Mouse (Mus musculus): ENCODE measurements around the gene Vwce. TPM values are rescaled to one million over a fixed set of nuclear protein-coding genes. Genes with fewer than 3 reads are reported as not detected.
A peak's percentile ranks its signal among the peaks of the same experiment; 100 is the strongest.

The Vwce gene
- polyA plus RNA-seq, 1 experiment from 2014 or later = 1.1 TPM

GRCm38 (mm10) chr19:10677915-10678771 lies 44.1 kb downstream of the Vwce start, which contains the start of gene Pga5:
TSS of gene Pga5 (minus strand) at chr19:10678071.
- Histone ChIP-seq H3K27me3 (ENCODE audit: control insufficient read depth, insufficient read depth, low read length) (no peaks in the 10 kb centered on the region), H3K27ac (ENCODE audit: low read length) (no peak within 1 kb of the TSS), H3K4me1 (ENCODE audit: control insufficient read depth, insufficient read depth, low read length) (no peaks in the 10 kb centered on the region), H3K4me3 (ENCODE audit: low read depth, low read length) (no peak within 1 kb of the TSS), H3K36me3 (ENCODE audit: control insufficient read depth, insufficient read depth, low read length) (no peaks in the 10 kb centered on the region), H3K9me3 (ENCODE audit: control insufficient read depth, low read depth, low read length) (no peaks in the 10 kb centered on the region), H3K9ac (replicated peaks; ENCODE audit: low read depth, low read length) (no peak within 1 kb of the TSS), H3K4me2 (replicated peaks; ENCODE audit: low read depth, low read length) (no peak within 1 kb of the TSS)
- WGBS = 40% methylated on average over 6 of the region's 6 CpGs
- ATAC-seq (ENCODE audit: insufficient number of reproducible peaks, insufficient read depth, low FRiP score, low read depth) = peak; percentile 37; the same call in 1 of the 2 replicates

GRCm38 (mm10) chr19:10678772-10679067 lies 44.7 kb downstream of the Vwce start:
- H3K4me2 ChIP-seq (replicated peaks; ENCODE audit: low read depth, low read length) = no peak overlapping the region
- WGBS = 71% methylated on average over 1 of the region's 1 CpGs
- H3K4me1 ChIP-seq (ENCODE audit: control insufficient read depth, insufficient read depth, low read length) = no peaks in the 10 kb centered on the region
- no peak overlapping the region for H3K4me3 ChIP-seq (ENCODE audit: low read depth, low read length)
- ATAC-seq (ENCODE audit: insufficient number of reproducible peaks, insufficient read depth, low FRiP score, low read depth) = no peak
- H3K27me3 ChIP-seq (ENCODE audit: control insufficient read depth, insufficient read depth, low read length) = no peaks in the 10 kb centered on the region
- H3K27ac ChIP-seq (ENCODE audit: low read length) = no peak overlapping the region
- no peaks in the 10 kb centered on the region for H3K36me3 ChIP-seq (ENCODE audit: control insufficient read depth, insufficient read depth, low read length)
- H3K9me3 ChIP-seq (ENCODE audit: control insufficient read depth, low read depth, low read length) = no peaks in the 10 kb centered on the region
- no peak overlapping the region for H3K9ac ChIP-seq (replicated peaks; ENCODE audit: low read depth, low read length)

- no peak overlapping the region for H3K4me3 ChIP-seq (ENCODE audit: low read depth, low read length)
- H3K4me2 ChIP-seq (replicated peaks; ENCODE audit: low read depth, low read length) = no peak overlapping the region
- H3K9me3 ChIP-seq (ENCODE audit: control insufficient read depth, low read depth, low read length) = no peaks in the 10 kb centered on the region
- no peak overlapping the region for H3K27ac ChIP-seq (ENCODE audit: low read length)
- no peaks in the 10 kb centered on the region for H3K4me1 ChIP-seq (ENCODE audit: control insufficient read depth, insufficient read depth, low read length)
- no peaks in the 10 kb centered on the region for H3K27me3 ChIP-seq (ENCODE audit: control insufficient read depth, insufficient read depth, low read length)
- H3K9ac ChIP-seq (replicated peaks; ENCODE audit: low read depth, low read length) = no peak overlapping the region
- WGBS = 58% methylated on average over 4 of the region's 4 CpGs
- ATAC-seq (ENCODE audit: insufficient number of reproducible peaks, insufficient read depth, low FRiP score, low read depth) = no peak
- H3K36me3 ChIP-seq (ENCODE audit: control insufficient read depth, insufficient read depth, low read length) = no peaks in the 10 kb centered on the region
These were observed 47.6 kb downstream of the Vwce start for GRCm38 (mm10) chr19:10681571-10681970.

GRCm38 (mm10) chr19:10685081-10685480 lies 51.1 kb downstream of the Vwce start:
- Histone ChIP-seq H3K4me2 (replicated peaks; ENCODE audit: low read depth, low read length) (no peak overlapping the region), H3K27me3 (ENCODE audit: control insufficient read depth, insufficient read depth, low read length) (no peaks in the 10 kb centered on the region), H3K27ac (ENCODE audit: low read length) (no peak overlapping the region), H3K9ac (replicated peaks; ENCODE audit: low read depth, low read length) (no peak overlapping the region), H3K4me1 (ENCODE audit: control insufficient read depth, insufficient read depth, low read length) (peaks cover 11% of the 10 kb centered on the region), H3K9me3 (ENCODE audit: control insufficient read depth, low read depth, low read length) (no peaks in the 10 kb centered on the region), H3K36me3 (ENCODE audit: control insufficient read depth, insufficient read depth, low read length) (no peaks in the 10 kb centered on the region), H3K4me3 (ENCODE audit: low read depth, low read length) (no peak overlapping the region)
- ATAC-seq (ENCODE audit: insufficient number of reproducible peaks, insufficient read depth, low FRiP score, low read depth) = no peak
- 85% methylated on average over 9 of the region's 9 CpGs for WGBS

GRCm38 (mm10) chr19:10685727-10686126 lies 51.7 kb downstream of the Vwce start:
- 63% methylated on average over 2 of the region's 2 CpGs for WGBS
- H3K9me3 ChIP-seq (ENCODE audit: control insufficient read depth, low read depth, low read length) = no peaks in the 10 kb centered on the region
- H3K4me3 ChIP-seq (ENCODE audit: low read depth, low read length) = no peak overlapping the region
- H3K36me3 ChIP-seq (ENCODE audit: control insufficient read depth, insufficient read depth, low read length) = no peaks in the 10 kb centered on the region
- peaks cover 14% of the 10 kb centered on the region for H3K4me1 ChIP-seq (ENCODE audit: control insufficient read depth, insufficient read depth, low read length)
- no peak overlapping the region for H3K27ac ChIP-seq (ENCODE audit: low read length)
- no peak overlapping the region for H3K9ac ChIP-seq (replicated peaks; ENCODE audit: low read depth, low read length)
- no peaks in the 10 kb centered on the region for H3K27me3 ChIP-seq (ENCODE audit: control insufficient read depth, insufficient read depth, low read length)
- peak; percentile 67 for ATAC-seq (ENCODE audit: insufficient number of reproducible peaks, insufficient read depth, low FRiP score, low read depth)
- no peak overlapping the region for H3K4me2 ChIP-seq (replicated peaks; ENCODE audit: low read depth, low read length)

- Histone ChIP-seq H3K9ac (replicated peaks; ENCODE audit: low read depth, low read length) (peak within 1 kb of the TSS; percentile 77), H3K27ac (ENCODE audit: low read length) (peak within 1 kb of the TSS; percentile 97), H3K4me2 (replicated peaks; ENCODE audit: low read depth, low read length) (peak within 1 kb of the TSS; percentile 78), H3K4me3 (ENCODE audit: low read depth, low read length) (peak within 1 kb of the TSS; percentile 76), H3K36me3 (ENCODE audit: control insufficient read depth, insufficient read depth, low read length) (no peaks in the 10 kb centered on the region), H3K4me1 (ENCODE audit: control insufficient read depth, insufficient read depth, low read length) (peaks cover 16% of the 10 kb centered on the region), H3K9me3 (ENCODE audit: control insufficient read depth, low read depth, low read length) (no peaks in the 10 kb centered on the region), H3K27me3 (ENCODE audit: control insufficient read depth, insufficient read depth, low read length) (no peaks in the 10 kb centered on the region)
- peak; percentile 88 for ATAC-seq (ENCODE audit: insufficient number of reproducible peaks, insufficient read depth, low FRiP score, low read depth)
- under 1% methylated on average over 72 of the region's 74 CpGs for WGBS
These were observed 54.7 kb downstream of the Vwce start, which contains the start of gene Vps37c for GRCm38 (mm10) chr19:10688537-10689352. TSS of gene Vps37c (plus strand) at chr19:10688735.

GRCm38 (mm10) chr19:10689470-10690166 lies 55.6 kb downstream of the Vwce start:
- Histone ChIP-seq H3K4me3 (ENCODE audit: low read depth, low read length) (peak overlapping the region; percentile 76), H3K36me3 (ENCODE audit: control insufficient read depth, insufficient read depth, low read length) (no peaks in the 10 kb centered on the region), H3K9ac (replicated peaks; ENCODE audit: low read depth, low read length) (peak overlapping the region; percentile 77), H3K4me1 (ENCODE audit: control insufficient read depth, insufficient read depth, low read length) (peaks cover 16% of the 10 kb centered on the region), H3K9me3 (ENCODE audit: control insufficient read depth, low read depth, low read length) (no peaks in the 10 kb centered on the region), H3K27me3 (ENCODE audit: control insufficient read depth, insufficient read depth, low read length) (no peaks in the 10 kb centered on the region), H3K4me2 (replicated peaks; ENCODE audit: low read depth, low read length) (peak overlapping the region; percentile 78), H3K27ac (ENCODE audit: low read length) (peak overlapping the region; percentile 97)
- no peak for ATAC-seq (ENCODE audit: insufficient number of reproducible peaks, insufficient read depth, low FRiP score, low read depth)
- WGBS = 43% methylated on average over 5 of the region's 5 CpGs

- peak overlapping the region; percentile 97; the same call in 1 of the 2 replicates for H3K27ac ChIP-seq (ENCODE audit: low read length)
- H3K4me3 ChIP-seq (ENCODE audit: low read depth, low read length) = peak overlapping the region; percentile 76; the same call in 1 of the 2 replicates
- 59% methylated on average over 3 of the region's 3 CpGs for WGBS
These were observed 56.3 kb downstream of the Vwce start for GRCm38 (mm10) chr19:10690336-10690735.

More at GRCm38 (mm10) chr19:10690336-10690735, 56.3 kb downstream of the Vwce start:
- Histone ChIP-seq H3K27me3 (ENCODE audit: control insufficient read depth, insufficient read depth, low read length) (no peaks in the 10 kb centered on the region), H3K9ac (replicated peaks; ENCODE audit: low read depth, low read length) (no peak overlapping the region), H3K36me3 (ENCODE audit: control insufficient read depth, insufficient read depth, low read length) (no peaks in the 10 kb centered on the region), H3K4me2 (replicated peaks; ENCODE audit: low read depth, low read length) (peak overlapping the region; percentile 78), H3K9me3 (ENCODE audit: control insufficient read depth, low read depth, low read length) (no peaks in the 10 kb centered on the region), H3K4me1 (ENCODE audit: control insufficient read depth, insufficient read depth, low read length) (peaks cover 19% of the 10 kb centered on the region)
- no peak for ATAC-seq (ENCODE audit: insufficient number of reproducible peaks, insufficient read depth, low FRiP score, low read depth)

All from stomach, embryonic 14.5 days (tissue).